Mouse (Mus musculus): ENCODE measurements around the gene Nfya. TPM values are rescaled to one million over a fixed set of nuclear protein-coding genes. Genes with fewer than 3 reads are reported as not detected.

Nfya gene
- polyA plus RNA-seq, 1 experiment, result 1.3 TPM

DNA sequence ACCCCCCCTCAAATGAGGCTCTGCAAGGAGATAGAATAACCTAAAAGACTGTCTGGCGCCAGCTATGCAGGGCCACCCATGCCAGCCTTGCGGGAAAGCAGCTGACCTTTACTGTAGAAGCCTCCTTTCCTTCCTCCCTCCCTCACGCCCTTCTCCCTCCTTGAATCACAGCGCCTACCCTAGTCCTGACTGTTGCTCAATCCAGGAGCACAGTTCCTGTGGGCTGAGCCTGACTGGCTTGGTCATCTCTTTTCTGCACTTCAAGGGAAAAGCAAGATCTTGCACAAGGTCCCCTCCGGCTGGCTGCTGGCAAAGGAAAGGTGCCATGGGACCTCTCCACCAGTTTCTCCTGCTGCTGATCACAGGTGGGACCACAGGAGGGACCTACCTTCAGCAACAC is 63.5 kb downstream of the Nfya start, which contains the start of gene Trem2:
Trem2 (plus strand) TSS at position 171 of the 400 bp plus-strand sequence.
- H3K9me3 ChIP-seq (ENCODE audit: control insufficient read depth, low read length), result no peaks in the 10 kb centered on the region
- TF ChIP-seq GATA1 (IDR thresholded peaks at IDR 0.05; ENCODE audit: low read length), result no peak
- TF ChIP-seq TAL1 (IDR thresholded peaks at IDR 0.05; ENCODE audit: low read length), result no peak
- no peaks in the 10 kb centered on the region for H3K36me3 ChIP-seq (ENCODE audit: control insufficient read depth)
- no peaks in the 10 kb centered on the region; the same call in 1 of the 2 replicates for H3K27me3 ChIP-seq (ENCODE audit: control insufficient read depth)
- no peak within 1 kb of the TSS for H3K4me3 ChIP-seq (replicated peaks)
- peaks cover 25% of the 10 kb centered on the region for H3K4me1 ChIP-seq (ENCODE audit: control insufficient read depth)

DNA sequence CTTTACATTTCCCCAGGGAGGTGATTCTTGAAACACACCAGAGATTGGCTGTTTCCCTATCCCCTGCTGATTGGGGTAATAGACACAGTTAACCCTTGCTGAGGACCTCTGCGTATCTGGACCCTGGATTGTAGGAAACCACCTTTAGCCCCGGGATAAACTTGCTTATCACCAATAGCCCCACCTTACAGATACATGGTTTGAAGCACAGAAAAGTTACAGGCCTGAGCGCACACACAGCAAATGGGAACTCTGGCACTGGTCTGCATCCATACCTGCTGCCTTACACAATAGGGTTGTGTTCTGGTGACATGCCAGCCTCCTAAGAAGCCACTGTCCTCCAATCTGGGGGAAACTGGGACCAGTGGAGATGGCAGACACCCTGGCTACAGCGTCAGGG is 63.9 kb downstream of the Nfya start:
- Histone ChIP-seq H3K4me1 (ENCODE audit: control insufficient read depth) (peaks cover 27% of the 10 kb centered on the region), H3K4me3 (replicated peaks) (no peak overlapping the region), H3K36me3 (ENCODE audit: control insufficient read depth) (no peaks in the 10 kb centered on the region), H3K27me3 (ENCODE audit: control insufficient read depth) (no peaks in the 10 kb centered on the region; the same call in 1 of the 2 replicates), H3K9me3 (ENCODE audit: control insufficient read depth, low read length) (no peaks in the 10 kb centered on the region)
- TF ChIP-seq GATA1 (IDR thresholded peaks at IDR 0.05; ENCODE audit: low read length), result no peak
- TF ChIP-seq TAL1 (IDR thresholded peaks at IDR 0.05; ENCODE audit: low read length), result no peak

DNA sequence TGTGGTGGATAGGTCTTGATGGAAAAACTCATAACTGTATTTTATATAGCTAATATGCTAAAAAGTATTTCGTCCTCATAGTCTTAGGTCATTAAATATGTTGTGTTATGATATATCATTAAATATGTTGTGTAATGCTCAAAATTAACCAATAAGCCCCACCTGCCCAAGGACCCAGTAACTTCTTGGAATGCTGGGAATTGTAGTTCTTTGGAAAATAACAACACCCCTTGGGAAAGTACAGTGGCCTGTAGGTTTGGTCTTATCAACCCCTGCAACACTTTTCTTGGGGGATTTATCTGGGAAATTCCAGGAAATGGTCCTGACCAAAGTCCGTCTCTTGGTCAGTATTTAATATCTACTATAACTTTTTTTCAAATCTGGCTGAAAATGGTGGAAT is 66.6 kb downstream of the Nfya start:
- Histone ChIP-seq H3K4me1 (ENCODE audit: control insufficient read depth) (peaks cover 11% of the 10 kb centered on the region), H3K9me3 (ENCODE audit: control insufficient read depth, low read length) (no peaks in the 10 kb centered on the region), H3K4me3 (replicated peaks) (no peak overlapping the region), H3K36me3 (ENCODE audit: control insufficient read depth) (no peaks in the 10 kb centered on the region), H3K27me3 (ENCODE audit: control insufficient read depth) (no peaks in the 10 kb centered on the region)
- TF ChIP-seq TAL1 (IDR thresholded peaks at IDR 0.05; ENCODE audit: low read length), result no peak
- TF ChIP-seq GATA1 (IDR thresholded peaks at IDR 0.05; ENCODE audit: low read length), result no peak

DNA sequence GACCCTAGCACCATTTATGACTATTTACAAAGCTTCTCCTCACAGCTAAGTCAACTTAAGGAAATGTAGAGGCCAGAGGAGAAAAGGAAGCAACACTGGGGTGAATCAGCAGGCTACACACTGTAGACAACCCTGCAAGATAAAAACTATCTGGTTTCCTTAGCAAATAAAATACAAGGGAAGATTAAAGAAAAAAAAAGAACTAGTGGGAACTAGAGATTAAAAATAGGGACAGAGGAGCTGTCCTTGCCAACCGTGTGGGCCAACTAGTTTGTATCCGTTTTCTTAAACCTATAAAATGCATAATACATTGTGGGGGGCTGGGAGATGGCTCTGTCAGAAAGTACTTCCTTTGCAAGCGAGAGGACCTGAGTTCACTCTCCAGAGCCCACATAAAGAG is 67.8 kb downstream of the Nfya start:
- Histone ChIP-seq H3K36me3 (ENCODE audit: control insufficient read depth) (no peaks in the 10 kb centered on the region), H3K27me3 (ENCODE audit: control insufficient read depth) (no peaks in the 10 kb centered on the region), H3K4me1 (ENCODE audit: control insufficient read depth) (peaks cover 11% of the 10 kb centered on the region), H3K9me3 (ENCODE audit: control insufficient read depth, low read length) (no peaks in the 10 kb centered on the region), H3K4me3 (replicated peaks) (no peak overlapping the region)
- TF ChIP-seq TAL1 (IDR thresholded peaks at IDR 0.05; ENCODE audit: low read length) (no peak), GATA1 (IDR thresholded peaks at IDR 0.05; ENCODE audit: low read length) (no peak)

DNA sequence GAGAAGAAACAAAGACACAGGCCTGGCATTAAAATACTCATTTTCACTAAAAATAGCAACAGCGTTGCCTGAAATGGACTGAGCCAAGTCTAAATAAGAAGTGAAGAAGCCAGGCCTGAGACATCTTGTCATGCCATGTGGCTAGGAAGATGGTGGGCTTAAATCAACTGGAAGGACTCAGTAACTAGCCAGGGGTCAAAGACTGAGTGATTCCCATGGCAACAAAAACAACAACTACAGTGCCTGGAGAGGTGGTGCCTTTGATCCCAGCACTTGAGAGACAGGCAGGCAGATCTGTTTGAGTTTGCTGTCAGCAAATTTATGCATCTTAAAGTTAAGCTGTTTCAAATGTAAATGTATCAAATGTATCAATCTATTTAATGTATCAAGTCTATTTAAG is 69.4 kb downstream of the Nfya start:
- Histone ChIP-seq H3K4me3 (replicated peaks) (no peak overlapping the region), H3K4me1 (ENCODE audit: control insufficient read depth) (peaks cover 11% of the 10 kb centered on the region), H3K9me3 (ENCODE audit: control insufficient read depth, low read length) (no peaks in the 10 kb centered on the region), H3K36me3 (ENCODE audit: control insufficient read depth) (no peaks in the 10 kb centered on the region), H3K27me3 (ENCODE audit: control insufficient read depth) (no peaks in the 10 kb centered on the region)
- TF ChIP-seq GATA1 (IDR thresholded peaks at IDR 0.05; ENCODE audit: low read length), result no peak
- no peak for TF ChIP-seq TAL1 (IDR thresholded peaks at IDR 0.05; ENCODE audit: low read length)

Other genes starting within 250 kb of the Nfya start
- not detected in 2 replicates for gene A530064D06Rik, start 242.6 kb downstream of the Nfya start, polyA plus RNA-seq (2012)
- not detected in 2 replicates for gene Trem1, start 177.1 kb downstream of the Nfya start, polyA plus RNA-seq (2012)
- not detected in 2 replicates for gene Trem3, start 162.1 kb downstream of the Nfya start, polyA plus RNA-seq (2012)
- gene Treml4, start 145.6 kb downstream of the Nfya start, polyA plus RNA-seq (2012), result 0.06 and 0.27 TPM in 2 replicates
- 0.50 and 0.74 TPM in 2 replicates for gene Treml2, start 110.4 kb downstream of the Nfya start, polyA plus RNA-seq (2012)
- 0.02 TPM in 1 of 2 replicates, not detected in the other for gene B430306N03Rik, start 93.8 kb downstream of the Nfya start, polyA plus RNA-seq (2012)
- gene Trem2, start 63.5 kb downstream of the Nfya start, polyA plus RNA-seq (2012), result 0.22 and 0.46 TPM in 2 replicates
- 0.08 and 0.09 TPM in 2 replicates for gene Treml1, start 50.0 kb downstream of the Nfya start, polyA plus RNA-seq (2012)
- 1.1 and 2.0 TPM in 2 replicates for gene Oard1, start 108 bp upstream of the Nfya start, polyA plus RNA-seq (2012)
- gene Apobec2, start 23.0 kb upstream of the Nfya start, polyA plus RNA-seq (2012), result 0.03 TPM in 1 of 2 replicates, not detected in the other
- gene Tspo2, start 41.6 kb upstream of the Nfya start, polyA plus RNA-seq (2012), result 34.5 and 96.9 TPM in 2 replicates
- gene Unc5cl, start 45.0 kb upstream of the Nfya start, polyA plus RNA-seq (2012), result 1.5 and 1.6 TPM in 2 replicates